Mouse (Mus musculus): ENCODE data around the gene Ctbp1.

Ctbp1 gene

DNA sequence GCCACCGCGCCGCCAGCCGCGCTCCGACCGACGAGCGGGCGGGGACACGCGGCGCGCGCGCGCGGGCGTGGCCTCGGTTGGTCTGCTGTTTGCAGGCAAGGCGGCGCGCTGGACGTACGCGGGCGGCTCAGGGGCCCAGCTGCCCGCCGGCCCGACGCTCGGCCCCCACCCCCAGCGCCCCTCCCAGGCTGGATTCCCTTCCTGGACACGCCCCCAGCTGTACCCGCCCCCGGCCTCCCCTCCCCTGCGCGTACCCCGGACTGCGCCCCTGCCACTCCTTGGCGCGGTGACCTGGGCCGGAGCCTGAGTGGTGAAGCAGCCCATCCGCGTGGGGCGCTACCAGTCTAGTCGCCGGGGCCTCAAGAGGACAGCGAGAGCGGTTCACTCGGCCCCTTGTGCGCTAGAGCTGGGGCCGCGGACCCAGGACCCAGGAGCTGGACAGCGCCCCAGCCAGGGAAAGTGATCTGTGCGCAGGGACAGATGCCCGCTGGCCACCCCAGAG is at the start of gene Ctbp1:
Gene Ctbp1 (minus strand): TSS at position 42 of the 502 bp plus-strand sequence.
- peak; percentile 92 for DNase-seq

DNA sequence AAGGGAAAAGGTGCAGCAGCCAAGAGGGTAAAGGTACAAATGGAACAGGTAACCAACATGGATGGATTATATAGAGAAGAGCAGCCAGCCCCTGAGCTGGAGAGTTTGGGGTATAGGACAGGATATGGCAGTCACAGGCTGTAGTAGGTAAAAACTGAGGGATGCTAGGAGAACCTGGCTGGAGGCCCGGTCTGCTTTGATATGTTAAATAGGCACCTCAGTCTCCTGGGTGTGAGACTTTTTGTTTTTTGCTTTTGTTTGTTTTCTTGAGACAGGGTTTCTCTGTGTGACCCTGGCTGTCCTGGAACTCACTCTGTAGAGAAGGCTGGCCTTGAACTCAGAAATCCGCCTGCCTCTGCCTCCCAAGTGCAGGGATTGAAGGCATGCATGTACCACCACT is 49.7 kb upstream of the Ctbp1 start:
- DNase-seq, result no peak

DNA sequence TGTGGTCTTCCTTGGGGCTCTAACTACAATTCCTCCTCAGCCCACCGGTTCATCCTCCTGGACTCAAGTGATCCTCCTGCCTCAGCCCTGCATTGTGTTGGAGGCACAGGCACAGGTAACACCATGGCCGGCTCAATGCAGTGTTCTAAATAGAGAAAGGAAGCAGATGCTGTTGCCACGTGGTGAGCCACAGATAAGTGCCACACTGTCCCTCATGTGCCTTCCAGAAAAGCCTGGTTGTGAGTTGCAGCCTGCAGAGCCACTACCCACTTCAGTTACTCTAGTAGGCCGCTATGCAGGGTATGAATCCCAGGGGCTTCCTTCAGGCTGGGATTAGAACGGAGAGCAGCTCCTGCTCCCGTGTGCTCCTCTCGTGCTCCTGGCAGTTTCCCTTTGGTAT is 37.4 kb upstream of the Ctbp1 start:
- no peak for DNase-seq

DNA sequence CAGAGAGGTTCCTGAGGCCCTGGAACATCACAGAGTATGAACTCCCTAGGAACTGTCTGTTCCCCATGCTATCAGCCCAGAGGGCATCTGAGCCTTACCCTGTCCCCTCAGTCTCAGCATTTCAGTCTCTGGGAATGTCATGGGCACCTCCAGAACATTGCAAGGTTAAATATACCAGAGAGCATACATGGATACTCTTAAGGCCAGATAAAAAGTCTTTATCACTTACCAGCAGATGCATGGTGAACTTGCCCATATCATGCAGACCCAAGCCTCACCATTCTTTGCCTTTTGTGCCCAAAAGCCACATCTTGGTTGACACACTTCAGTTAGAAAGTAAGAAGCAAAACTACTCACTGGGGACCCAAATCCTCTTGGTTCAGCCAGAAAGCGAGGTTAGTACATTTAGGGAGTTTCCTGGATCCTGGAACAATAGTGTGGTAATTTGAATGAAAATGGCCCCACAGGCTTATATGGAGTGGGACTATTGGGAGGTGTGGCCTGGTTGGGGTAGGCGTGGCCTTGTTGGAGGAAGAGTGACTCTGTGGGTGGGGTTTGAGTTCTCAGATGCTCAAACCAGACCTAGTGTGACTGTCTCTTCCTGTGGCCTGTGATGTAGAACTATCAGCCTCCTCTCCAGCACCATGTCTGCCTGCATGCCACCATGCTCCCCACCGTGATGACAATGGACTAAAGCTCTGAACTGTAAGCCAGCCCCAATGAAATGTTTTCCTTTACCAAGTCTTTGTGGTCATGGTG is 36.1 kb upstream of the Ctbp1 start:
- no peak for DNase-seq

DNA sequence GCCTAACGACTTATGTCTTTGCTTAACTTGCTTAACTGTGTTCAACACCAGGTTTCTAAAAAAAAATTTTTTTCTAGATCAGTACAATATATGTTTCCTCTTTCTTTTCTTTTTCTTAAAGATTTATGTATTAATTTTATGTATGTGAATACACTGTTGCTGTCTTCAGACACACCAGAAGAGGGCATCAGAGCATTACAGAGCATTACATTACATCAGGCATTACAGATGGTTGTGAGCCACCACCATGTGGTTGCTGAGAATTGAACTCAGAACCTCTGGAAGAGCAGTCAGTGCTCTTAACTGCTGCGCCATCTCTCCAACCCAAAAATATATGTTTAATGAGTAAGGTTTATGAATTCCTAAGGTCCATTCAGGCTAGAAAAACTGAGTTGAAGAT is 27.0 kb upstream of the Ctbp1 start:
- DNase-seq, result no peak

DNA sequence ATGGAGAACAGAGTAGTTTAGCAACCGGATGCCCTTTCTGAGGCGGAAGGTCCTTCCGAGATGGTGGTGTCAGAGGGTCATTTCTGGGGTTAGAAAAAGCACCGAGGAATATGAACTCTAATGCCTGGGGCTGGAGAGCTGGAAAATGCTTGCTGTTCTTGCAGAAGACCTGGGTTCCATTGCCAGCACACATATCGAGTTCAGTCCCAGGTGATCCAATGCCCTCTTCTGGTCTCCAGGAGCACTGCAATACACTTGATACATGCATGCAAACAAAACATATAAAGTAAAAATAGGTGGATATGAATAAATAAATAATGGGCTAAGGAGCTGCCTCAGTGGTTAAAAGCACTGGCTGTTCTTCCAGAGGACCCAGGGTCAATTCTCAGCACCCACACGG is 22.4 kb upstream of the Ctbp1 start:
- peak; percentile 56 for DNase-seq

DNA sequence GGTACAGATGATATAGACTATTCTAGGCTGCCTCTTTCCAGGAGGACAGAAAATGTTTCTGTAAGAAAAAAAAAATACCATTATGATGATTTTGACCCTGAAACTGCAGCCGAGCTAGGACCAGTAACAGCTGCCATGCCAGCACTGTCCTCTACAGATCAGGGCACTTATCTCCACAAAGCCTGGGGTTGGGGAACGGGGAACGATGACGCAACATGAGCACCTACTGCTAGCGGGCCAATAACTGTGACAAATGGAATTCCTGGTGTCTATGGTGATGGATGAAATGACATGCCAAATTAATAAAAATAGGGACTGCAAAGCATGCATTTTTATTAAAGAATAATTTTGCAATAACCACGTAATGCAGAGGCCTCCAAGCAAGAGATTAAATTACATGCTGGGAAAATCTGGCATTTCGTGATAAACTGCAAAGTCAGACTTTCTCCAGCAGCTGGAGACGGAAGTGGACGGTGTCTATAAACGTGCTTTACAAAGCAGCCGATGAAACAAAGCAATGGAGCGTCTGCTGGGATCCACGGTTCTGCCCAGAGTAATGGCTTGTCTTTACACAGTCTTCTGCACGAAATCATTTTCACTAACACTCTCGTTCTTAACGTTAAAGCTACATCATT is 19.1 kb upstream of the Ctbp1 start:
- no peak for DNase-seq

DNA sequence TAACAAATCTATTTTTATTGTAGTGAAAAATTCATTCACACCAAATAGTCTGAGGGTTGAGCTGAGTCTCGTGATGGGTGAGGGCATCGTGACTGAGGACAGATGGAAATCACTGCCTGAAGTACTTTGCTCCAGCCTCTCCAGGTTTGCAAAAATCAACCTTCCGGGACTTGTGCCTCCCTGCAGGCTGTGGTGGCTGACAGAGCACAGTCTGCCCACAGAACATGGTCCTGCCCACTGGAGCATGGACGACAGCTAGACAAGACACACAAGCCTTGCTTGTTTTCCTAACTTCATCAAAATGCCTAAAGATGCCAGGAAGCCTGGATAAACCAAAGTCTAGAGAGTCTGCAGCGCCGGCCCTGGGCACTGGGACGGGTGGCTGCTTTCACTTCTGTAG is 9.2 kb upstream of the Ctbp1 start:
- peak; percentile 74 for DNase-seq

DNA sequence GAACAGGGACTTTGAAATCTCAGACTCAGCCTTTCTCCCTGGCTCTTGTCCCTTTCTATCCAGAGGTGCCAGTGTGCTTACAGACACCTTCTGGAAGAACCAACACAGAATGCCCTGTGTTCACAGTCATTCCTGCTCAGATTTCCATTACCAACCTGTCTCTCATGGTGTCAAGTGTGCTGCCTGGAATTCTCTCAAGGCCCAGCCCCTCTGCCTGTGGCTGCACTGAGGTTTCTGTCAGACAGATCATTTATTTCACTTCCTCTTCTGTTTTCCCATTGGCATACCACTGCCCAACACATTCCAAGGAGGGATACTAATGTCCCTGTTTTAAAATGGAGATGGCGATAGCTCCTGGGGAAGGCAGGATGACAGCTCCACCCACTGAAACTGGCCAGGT is 6.6 kb upstream of the Ctbp1 start:
- no peak for DNase-seq

DNA sequence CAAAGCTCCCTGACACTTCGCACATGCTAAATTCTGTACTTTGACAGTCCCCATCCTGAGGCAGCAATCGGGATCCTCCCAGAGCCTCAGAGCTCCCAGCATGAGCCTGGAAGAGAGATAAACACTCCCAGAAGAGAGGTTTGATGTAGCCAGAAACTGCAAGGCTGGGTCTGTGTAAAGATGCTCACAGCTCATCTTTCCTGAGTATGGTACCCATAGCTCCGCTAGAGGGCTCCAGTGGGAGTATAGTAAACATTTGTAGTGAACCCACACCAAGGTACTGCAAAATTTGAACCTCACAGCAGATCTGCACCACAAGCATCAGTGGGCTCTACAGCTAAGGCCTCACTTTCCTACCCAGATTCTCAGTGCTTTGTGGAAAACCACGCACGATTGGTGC is 4.2 kb upstream of the Ctbp1 start:
- DNase-seq, result peak; percentile 51

DNA sequence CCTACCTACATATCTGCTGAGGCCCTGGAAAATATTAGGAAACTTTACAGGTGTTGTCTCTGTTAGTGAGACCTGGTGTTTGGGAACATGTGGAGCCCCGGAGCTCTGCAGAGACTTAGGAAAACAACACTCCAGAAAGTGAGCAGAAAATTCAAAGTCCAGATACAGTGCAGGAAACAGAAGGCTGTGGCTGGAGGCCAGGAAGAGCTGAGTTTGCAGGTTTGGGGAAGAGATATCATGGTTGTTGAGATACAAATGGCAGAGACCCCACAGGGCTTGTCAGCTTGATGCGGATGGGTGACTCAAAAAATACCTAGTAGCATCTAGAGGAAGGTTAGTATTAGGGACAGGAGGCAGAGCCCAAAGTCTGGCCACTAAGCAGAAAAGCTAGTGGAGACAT is 2.5 kb upstream of the Ctbp1 start:
- peak; percentile 55 for DNase-seq

DNA sequence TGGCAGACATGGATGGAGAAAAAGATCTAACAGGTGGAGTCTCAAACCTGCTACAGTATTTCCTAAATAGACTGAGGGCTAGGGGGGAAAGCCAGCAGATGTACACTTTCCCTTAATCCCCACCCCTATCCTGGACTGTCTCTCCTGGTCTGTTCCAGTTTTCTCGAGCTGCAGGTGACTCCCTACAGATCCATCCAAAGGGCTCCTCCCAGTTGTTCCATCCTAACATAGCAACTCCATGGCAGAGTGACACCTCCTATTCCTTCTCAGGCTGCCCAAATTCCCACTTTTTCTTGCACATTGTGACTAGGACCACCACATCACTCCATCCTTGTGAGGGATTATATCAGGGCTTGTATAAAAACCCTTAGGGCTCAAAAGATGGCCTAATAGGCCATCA is 960 bp upstream of the Ctbp1 start:
- peak; percentile 13 for DNase-seq

DNA sequence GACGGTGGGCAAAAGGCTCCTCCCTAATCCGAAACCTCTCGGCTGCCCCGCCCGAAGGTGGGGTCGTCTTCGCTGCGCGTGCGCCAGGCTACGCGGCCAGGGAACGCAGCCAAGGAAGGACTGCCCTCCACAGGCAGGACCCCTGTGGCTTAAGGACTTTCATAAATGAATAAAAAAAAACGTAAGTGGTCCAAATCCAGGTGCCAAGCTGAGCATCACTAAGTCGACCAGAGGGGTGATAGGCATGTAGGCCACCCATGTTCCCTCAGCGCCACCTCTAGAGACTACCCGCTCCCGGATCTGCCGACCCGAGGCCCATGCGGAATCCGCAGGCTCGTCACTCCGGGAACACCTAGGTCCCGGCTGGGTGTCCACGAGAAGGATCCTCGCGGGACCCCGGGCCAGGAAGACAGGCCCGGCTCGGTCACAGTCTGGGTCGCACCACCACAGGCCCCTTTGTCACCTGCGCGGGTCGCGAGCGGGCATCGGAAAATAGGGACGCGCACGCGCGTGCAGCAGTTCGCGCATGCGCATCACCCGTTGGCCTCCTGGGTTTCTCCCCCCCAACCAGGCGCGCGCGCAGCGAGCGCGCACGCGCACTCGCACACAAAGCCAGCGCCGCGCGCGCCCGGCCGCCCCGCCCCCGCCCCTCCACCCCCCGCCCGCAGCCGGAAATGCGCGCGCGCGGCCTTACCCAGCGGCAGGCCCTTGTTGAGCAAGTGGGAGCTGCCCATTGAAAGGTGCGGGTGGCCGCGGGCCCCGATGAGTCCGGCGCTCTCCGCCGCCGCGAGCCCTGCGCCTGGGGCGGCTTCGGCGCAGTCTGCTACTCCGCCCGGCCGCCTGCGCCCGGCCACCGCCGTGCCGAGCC is 475 bp downstream of the Ctbp1 start:
- DNase-seq, result peak; percentile 90

DNA sequence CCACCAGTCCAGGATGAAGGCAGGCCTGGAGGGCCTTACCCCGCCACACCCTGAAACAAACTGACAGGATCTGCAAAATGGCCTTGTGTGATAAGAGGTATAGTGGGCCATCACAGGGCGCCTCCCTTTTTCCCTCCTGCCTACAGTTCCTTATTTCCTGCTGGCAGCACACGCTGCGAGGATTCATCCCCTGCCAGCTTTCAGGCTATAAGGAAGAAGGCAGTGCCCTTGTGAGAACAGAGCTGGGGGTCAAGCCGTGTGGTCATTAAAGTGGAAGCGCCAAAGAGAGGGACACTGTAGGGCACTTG is 1.1 kb downstream of the Ctbp1 start:
- no peak for DNase-seq

DNA sequence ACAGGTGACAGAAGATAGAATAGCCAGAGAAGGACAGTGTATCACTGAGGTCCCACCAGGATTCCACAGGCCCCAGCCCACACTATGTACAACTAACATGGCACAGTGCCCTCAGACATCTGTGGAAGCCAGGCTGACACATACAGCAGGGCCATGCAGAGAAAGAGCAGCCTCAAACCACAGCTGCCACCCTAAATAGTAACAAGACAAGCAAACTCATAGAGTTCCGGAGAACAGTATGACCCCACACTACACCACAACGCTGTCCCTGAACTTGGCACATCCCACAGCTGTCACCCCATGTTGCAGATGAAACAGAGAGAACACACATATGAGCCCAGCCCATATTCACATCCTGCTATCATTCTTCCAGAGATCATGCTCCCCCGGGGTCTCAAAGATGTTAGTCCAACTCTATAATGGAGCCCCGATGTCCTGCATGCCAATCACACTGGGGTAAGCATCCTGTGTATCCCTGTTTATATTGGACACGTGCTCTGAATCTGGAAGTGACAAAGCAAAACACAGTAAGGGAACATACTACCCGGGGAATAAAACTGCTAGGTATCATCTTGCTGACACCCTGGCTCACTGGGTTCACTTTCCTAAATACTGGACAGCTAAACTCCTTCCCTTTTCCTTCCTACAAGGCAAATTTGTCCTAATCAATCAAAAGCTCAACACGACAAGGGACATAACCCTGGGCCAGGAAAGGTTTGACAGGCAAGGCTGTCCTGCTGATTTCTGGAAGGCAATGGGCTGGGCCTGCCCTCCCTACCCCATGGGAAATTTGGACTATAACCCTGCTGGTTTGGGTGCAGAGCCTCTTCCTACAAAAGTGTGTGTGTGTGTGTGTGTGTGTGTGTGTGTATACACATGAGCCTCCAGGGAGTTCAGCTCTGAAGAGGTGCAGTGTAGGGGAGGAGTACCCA is 1.7 kb downstream of the Ctbp1 start:
- DNase-seq, result peak; percentile 35

DNA sequence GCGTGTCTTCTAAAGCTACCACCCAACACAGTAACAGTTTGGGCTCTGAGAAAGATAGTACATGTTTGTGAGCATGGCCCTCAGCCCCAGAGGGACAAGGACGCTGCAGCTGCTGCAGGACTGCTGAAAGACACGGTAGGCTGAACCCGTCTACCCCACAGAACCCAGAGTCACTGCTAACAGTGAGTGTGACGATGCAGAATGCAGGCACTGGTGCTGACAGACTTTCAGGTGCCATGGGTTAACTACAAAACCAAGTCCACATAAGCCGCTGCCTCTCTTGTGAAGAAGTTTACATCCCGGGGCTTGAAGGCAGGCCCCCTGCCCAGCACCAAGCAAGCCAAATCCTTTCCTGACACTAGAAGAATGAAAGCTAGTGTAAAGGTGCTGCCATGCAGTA is 2.6 kb downstream of the Ctbp1 start:
- DNase-seq, result no peak

DNA sequence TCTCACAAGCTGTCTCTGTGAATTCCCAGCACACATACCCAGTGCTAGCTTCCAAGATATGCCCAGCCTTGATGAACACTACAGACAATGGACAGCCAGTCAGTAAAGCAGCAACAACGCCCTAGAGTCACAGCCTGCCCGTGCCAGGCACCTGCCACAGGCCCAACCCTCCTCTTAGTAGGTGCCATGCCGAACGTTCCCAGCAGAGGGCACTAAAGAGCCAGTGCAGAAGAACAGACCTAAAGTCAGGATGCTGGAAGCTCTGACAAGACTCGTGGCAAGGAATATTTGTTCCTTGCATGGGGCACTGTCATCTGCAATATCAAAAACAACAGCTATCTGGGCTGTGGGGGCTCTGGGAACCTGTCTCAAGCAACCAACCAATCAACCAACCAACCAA is 4.2 kb downstream of the Ctbp1 start:
- peak; percentile 90 for DNase-seq

DNA sequence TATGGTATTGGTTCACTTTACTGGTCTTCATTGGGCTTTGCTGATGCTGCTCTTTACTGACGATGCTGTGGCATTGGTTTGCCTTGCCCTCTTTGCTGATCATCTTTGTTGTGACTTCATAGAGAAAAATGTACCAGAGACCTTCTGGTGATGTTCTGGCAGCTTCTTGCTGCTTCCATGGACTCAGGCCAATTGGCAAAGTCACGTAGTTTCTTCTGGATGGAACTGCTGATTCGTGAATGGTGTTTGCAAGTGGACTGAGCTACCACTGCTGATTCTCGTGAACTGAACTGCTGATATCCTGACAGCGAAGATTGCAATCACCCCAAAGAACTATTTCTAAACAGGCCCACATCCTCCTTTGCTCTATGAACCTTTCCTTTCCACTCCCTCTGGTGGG is 20.4 kb downstream of the Ctbp1 start:
- peak; percentile 14 for DNase-seq

DNA sequence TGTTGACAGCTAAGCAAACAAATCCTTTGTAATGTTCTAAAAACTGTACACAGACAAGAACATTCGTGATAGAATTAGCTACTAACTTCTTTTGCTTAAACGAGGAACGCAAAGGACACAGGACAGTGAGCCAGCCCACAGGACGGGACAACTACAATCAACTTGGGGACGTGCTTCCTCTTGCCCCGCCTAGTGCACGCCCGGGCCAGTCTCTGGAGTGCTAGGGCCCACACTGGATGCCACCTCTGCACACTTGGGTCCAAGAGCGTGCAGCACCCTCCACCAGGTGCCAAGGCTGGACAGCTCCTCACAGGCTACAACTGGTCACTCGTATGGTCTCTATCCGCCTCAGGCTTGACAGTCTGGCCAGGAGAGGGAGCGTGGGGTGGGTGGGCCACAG is 26.6 kb downstream of the Ctbp1 start:
- DNase-seq, result peak; percentile 22

DNA sequence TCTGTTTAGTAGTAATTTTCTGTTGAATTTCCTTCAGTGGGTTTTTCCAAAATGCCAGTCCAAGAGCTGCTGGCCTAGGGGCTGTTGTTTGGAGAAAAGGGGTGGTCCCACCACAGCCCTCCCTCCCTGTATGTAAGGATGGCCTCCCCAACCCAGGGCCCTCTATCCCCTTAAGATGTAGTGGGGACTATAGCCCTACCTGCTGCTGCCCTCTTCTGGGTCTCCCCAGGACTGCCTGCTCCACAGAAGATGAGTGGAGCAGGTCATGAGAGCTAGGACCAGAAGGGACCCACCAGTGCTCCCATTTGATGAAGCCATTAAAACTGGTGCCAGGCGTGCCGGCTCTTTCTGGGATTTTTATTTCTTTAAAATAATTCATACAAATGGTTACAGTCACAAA is 27.4 kb downstream of the Ctbp1 start:
- DNase-seq, result peak; percentile 35

DNA sequence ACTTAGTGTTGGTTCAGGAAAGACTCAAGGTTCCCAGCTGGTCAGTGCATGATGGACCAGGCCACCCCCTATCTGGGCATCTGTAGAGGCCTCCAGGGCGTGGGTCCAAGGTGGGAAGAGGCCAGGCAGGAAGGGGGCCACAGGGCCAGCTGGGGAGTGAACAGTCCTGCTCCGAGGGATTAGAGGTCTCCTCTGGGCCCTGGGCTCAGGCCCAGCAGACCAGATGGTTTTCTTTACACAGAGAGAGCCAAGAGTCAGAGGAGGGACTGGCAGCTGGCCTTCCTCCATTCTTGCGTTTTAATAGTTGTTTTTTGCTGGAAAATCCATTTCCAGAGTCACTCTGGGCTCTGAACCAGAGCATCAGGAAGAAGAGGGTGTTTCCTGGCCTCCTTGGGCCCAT is 29.1 kb downstream of the Ctbp1 start:
- peak; percentile 42 for DNase-seq

DNA sequence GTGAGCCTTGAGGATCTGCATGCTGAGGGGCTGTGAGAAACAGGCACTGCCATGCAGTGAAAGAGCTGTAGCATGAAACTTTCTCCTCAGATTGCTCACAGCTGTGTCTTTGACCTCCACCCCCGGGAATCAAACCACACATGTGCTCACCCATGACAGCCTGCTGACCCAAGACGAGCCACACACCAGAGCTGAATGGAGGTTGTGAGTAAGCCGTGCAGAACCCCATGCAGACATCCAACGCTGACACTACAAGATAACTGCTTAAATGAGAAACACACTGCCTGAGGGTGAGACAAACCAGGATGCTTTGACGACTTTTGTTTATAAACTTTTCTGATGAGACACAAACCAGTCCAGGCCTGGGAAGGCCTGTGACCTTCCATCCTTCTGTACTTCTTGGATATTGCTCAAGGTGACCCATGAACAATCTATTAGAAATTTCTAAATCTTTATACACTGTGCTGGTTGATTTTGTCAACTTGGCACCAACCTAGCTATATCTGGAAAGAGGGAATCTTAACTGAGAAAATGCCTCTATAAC is 30.3 kb downstream of the Ctbp1 start:
- DNase-seq, result no peak

Data from kidney, adult 9 months (tissue).